Mouse (Mus musculus): ENCODE measurements around the gene Tmem189. TPM values are rescaled to one million over a fixed set of nuclear protein-coding genes. Genes with fewer than 3 reads are reported as not detected.
A peak's percentile ranks its signal among the peaks of the same experiment; 100 is the strongest.

Gene Tmem189
- polyA plus RNA-seq, 1 experiment from 2014 or later = 44.5 TPM

- H3K4me2 ChIP-seq (ENCODE audit: low read depth, low read length) = no peak overlapping the region
- no peaks in the 10 kb centered on the region for H3K9me3 ChIP-seq (replicated peaks; ENCODE audit: control insufficient read depth, low read length)
- no peaks in the 10 kb centered on the region for H3K36me3 ChIP-seq (ENCODE audit: control insufficient read depth, insufficient read depth)
- no peak for ATAC-seq (replicated peaks; ENCODE audit: extremely low read depth, insufficient read depth, low FRiP score)
- peaks cover 20% of the 10 kb centered on the region for H3K4me1 ChIP-seq (ENCODE audit: control insufficient read depth, insufficient read depth, low read length)
- H3K4me3 ChIP-seq (ENCODE audit: low read length) = no peak overlapping the region
- WGBS = 56% methylated on average over 1 of the region's 1 CpGs
- H3K27ac ChIP-seq (ENCODE audit: low read length) = no peak overlapping the region
- no peaks in the 10 kb centered on the region for H3K27me3 ChIP-seq (ENCODE audit: control insufficient read depth, insufficient read depth, low read length)
- H3K9ac ChIP-seq (ENCODE audit: low read length) = no peak overlapping the region
These were observed 4.6 kb upstream of the Tmem189 start for GRCm38 (mm10) chr2:167694244-167694643.

- no peak for ATAC-seq (replicated peaks; ENCODE audit: extremely low read depth, insufficient read depth, low FRiP score)
- 84% methylated on average over 2 of the region's 2 CpGs for WGBS
These were observed 3.9 kb upstream of the Tmem189 start for GRCm38 (mm10) chr2:167693540-167693939.

GRCm38 (mm10) chr2:167692831-167693230, 3.2 kb upstream of the Tmem189 start:
- ATAC-seq (replicated peaks; ENCODE audit: extremely low read depth, insufficient read depth, low FRiP score) = no peak
- Histone ChIP-seq H3K9ac (ENCODE audit: low read length) (no peak overlapping the region), H3K36me3 (ENCODE audit: control insufficient read depth, insufficient read depth) (no peaks in the 10 kb centered on the region), H3K4me3 (ENCODE audit: low read length) (no peak overlapping the region), H3K27me3 (ENCODE audit: control insufficient read depth, insufficient read depth, low read length) (no peaks in the 10 kb centered on the region), H3K4me1 (ENCODE audit: control insufficient read depth, insufficient read depth, low read length) (peaks cover 14% of the 10 kb centered on the region), H3K27ac (ENCODE audit: low read length) (no peak overlapping the region), H3K9me3 (replicated peaks; ENCODE audit: control insufficient read depth, low read length) (no peaks in the 10 kb centered on the region), H3K4me2 (ENCODE audit: low read depth, low read length) (no peak overlapping the region)
- WGBS = 72% methylated on average over 3 of the region's 3 CpGs

More at GRCm38 (mm10) chr2:167693540-167693939, 3.9 kb upstream of the Tmem189 start:
- H3K4me2 ChIP-seq (ENCODE audit: low read depth, low read length) = no peak overlapping the region
- no peak overlapping the region for H3K27ac ChIP-seq (ENCODE audit: low read length)
- H3K4me3 ChIP-seq (ENCODE audit: low read length) = no peak overlapping the region
- no peaks in the 10 kb centered on the region for H3K36me3 ChIP-seq (ENCODE audit: control insufficient read depth, insufficient read depth)
- no peaks in the 10 kb centered on the region for H3K27me3 ChIP-seq (ENCODE audit: control insufficient read depth, insufficient read depth, low read length)
- no peak overlapping the region for H3K9ac ChIP-seq (ENCODE audit: low read length)
- peaks cover 20% of the 10 kb centered on the region for H3K4me1 ChIP-seq (ENCODE audit: control insufficient read depth, insufficient read depth, low read length)
- no peaks in the 10 kb centered on the region for H3K9me3 ChIP-seq (replicated peaks; ENCODE audit: control insufficient read depth, low read length)

GRCm38 (mm10) chr2:167691871-167692661, 2.4 kb upstream of the Tmem189 start:
- Histone ChIP-seq H3K9me3 (replicated peaks; ENCODE audit: control insufficient read depth, low read length) (no peaks in the 10 kb centered on the region), H3K27ac (ENCODE audit: low read length) (no peak overlapping the region), H3K4me3 (ENCODE audit: low read length) (no peak overlapping the region), H3K4me1 (ENCODE audit: control insufficient read depth, insufficient read depth, low read length) (peaks cover 11% of the 10 kb centered on the region), H3K9ac (ENCODE audit: low read length) (no peak overlapping the region), H3K4me2 (ENCODE audit: low read depth, low read length) (peak overlapping the region; percentile 59; the same call in 1 of the 2 replicates), H3K27me3 (ENCODE audit: control insufficient read depth, insufficient read depth, low read length) (no peaks in the 10 kb centered on the region), H3K36me3 (ENCODE audit: control insufficient read depth, insufficient read depth) (no peaks in the 10 kb centered on the region)
- WGBS = 87% methylated on average over 14 of the region's 14 CpGs
- ATAC-seq (replicated peaks; ENCODE audit: extremely low read depth, insufficient read depth, low FRiP score) = no peak

GRCm38 (mm10) chr2:167691410-167691809, 1.8 kb upstream of the Tmem189 start:
- H3K27ac ChIP-seq (ENCODE audit: low read length) = no peak overlapping the region
- H3K9ac ChIP-seq (ENCODE audit: low read length) = peak overlapping the region; percentile 61
- H3K4me1 ChIP-seq (ENCODE audit: control insufficient read depth, insufficient read depth, low read length) = peaks cover 10% of the 10 kb centered on the region
- no peaks in the 10 kb centered on the region for H3K27me3 ChIP-seq (ENCODE audit: control insufficient read depth, insufficient read depth, low read length)
- WGBS = 87% methylated on average over 6 of the region's 6 CpGs
- no peaks in the 10 kb centered on the region for H3K9me3 ChIP-seq (replicated peaks; ENCODE audit: control insufficient read depth, low read length)
- no peak for ATAC-seq (replicated peaks; ENCODE audit: extremely low read depth, insufficient read depth, low FRiP score)
- no peaks in the 10 kb centered on the region for H3K36me3 ChIP-seq (ENCODE audit: control insufficient read depth, insufficient read depth)
- peak overlapping the region; percentile 50 for H3K4me3 ChIP-seq (ENCODE audit: low read length)
- H3K4me2 ChIP-seq (ENCODE audit: low read depth, low read length) = peak overlapping the region; percentile 59

GRCm38 (mm10) chr2:167690962-167691311, 1.3 kb upstream of the Tmem189 start:
- peaks cover 7% of the 10 kb centered on the region for H3K4me1 ChIP-seq (ENCODE audit: control insufficient read depth, insufficient read depth, low read length)
- no peaks in the 10 kb centered on the region for H3K36me3 ChIP-seq (ENCODE audit: control insufficient read depth, insufficient read depth)
- no peaks in the 10 kb centered on the region for H3K9me3 ChIP-seq (replicated peaks; ENCODE audit: control insufficient read depth, low read length)
- WGBS = 67% methylated on average over 12 of the region's 12 CpGs
- peak overlapping the region; percentile 59 for H3K4me2 ChIP-seq (ENCODE audit: low read depth, low read length)
- no peak for ATAC-seq (replicated peaks; ENCODE audit: extremely low read depth, insufficient read depth, low FRiP score)
- peak overlapping the region; percentile 61 for H3K9ac ChIP-seq (ENCODE audit: low read length)
- no peaks in the 10 kb centered on the region for H3K27me3 ChIP-seq (ENCODE audit: control insufficient read depth, insufficient read depth, low read length)
- peak overlapping the region; percentile 50 for H3K4me3 ChIP-seq (ENCODE audit: low read length)
- peak overlapping the region; percentile 20; the same call in 1 of the 2 replicates for H3K27ac ChIP-seq (ENCODE audit: low read length)

GRCm38 (mm10) chr2:167690219-167690961, 768 bp upstream of the Tmem189 start:
- Histone ChIP-seq H3K4me2 (ENCODE audit: low read depth, low read length) (peak overlapping the region; percentile 95), H3K27ac (ENCODE audit: low read length) (peak overlapping the region; percentile 20), H3K4me3 (ENCODE audit: low read length) (peak overlapping the region; percentile 69), H3K36me3 (ENCODE audit: control insufficient read depth, insufficient read depth) (no peaks in the 10 kb centered on the region), H3K27me3 (ENCODE audit: control insufficient read depth, insufficient read depth, low read length) (no peaks in the 10 kb centered on the region), H3K9ac (ENCODE audit: low read length) (peak overlapping the region; percentile 84), H3K9me3 (replicated peaks; ENCODE audit: control insufficient read depth, low read length) (no peaks in the 10 kb centered on the region), H3K4me1 (ENCODE audit: control insufficient read depth, insufficient read depth, low read length) (peaks cover 7% of the 10 kb centered on the region)
- WGBS = 46% methylated on average over 15 of the region's 15 CpGs
- ATAC-seq (replicated peaks; ENCODE audit: extremely low read depth, insufficient read depth, low FRiP score) = no peak

- Histone ChIP-seq H3K4me1 (ENCODE audit: control insufficient read depth, insufficient read depth, low read length) (peaks cover 7% of the 10 kb centered on the region), H3K4me2 (ENCODE audit: low read depth, low read length) (peak within 1 kb of the TSS; percentile 95), H3K36me3 (ENCODE audit: control insufficient read depth, insufficient read depth) (no peaks in the 10 kb centered on the region), H3K9me3 (replicated peaks; ENCODE audit: control insufficient read depth, low read length) (no peaks in the 10 kb centered on the region), H3K9ac (ENCODE audit: low read length) (peak within 1 kb of the TSS; percentile 84), H3K27me3 (ENCODE audit: control insufficient read depth, insufficient read depth, low read length) (no peaks in the 10 kb centered on the region), H3K4me3 (ENCODE audit: low read length) (peak within 1 kb of the TSS; percentile 69), H3K27ac (ENCODE audit: low read length) (peak within 1 kb of the TSS; percentile 72)
- ATAC-seq (replicated peaks; ENCODE audit: extremely low read depth, insufficient read depth, low FRiP score) = peak; percentile 79
- WGBS = 1% methylated on average over 139 of the region's 147 CpGs
These were observed 847 bp downstream of the Tmem189 start, which contains the start of gene Cebpb for GRCm38 (mm10) chr2:167688498-167689451. Gene Cebpb (plus strand): TSS chr2:167688915.

All from heart, embryonic 16.5 days (tissue).